Mouse (Mus musculus): Measurements from ENCODE around the gene Slc38a8.

The Slc38a8 gene

GRCm38 (mm10) chr8:119439424-119439823, 62.1 kb downstream of the Slc38a8 start:
- DNase-seq (ENCODE audit: extremely low read depth, low read depth): no peak

DNA sequence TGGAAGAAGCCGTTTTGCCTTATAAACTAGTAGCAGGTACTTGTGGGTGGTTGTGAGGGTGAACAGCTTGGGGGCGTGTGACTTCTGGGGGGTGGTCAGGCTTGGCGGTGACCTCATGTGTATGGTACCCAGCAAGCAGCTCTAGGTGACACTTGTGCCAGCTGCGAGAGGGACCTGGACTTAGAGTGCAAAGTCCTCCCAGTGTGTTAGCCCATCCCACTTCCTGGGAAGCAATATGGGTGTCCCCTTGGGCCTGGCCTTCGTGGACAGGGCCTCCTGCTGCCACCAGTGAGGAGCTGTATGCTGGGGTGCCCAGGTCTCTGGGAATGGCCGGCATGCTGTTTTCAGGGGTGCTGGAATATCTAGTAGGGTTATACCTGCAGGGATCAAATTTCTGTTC, 62.6 kb downstream of the Slc38a8 start:
- DNase-seq (ENCODE audit: extremely low read depth, low read depth): no peak

- DNase-seq (ENCODE audit: extremely low read depth, low read depth): no peak
Measured at GRCm38 (mm10) chr8:119437506-119437905, 64.0 kb downstream of the Slc38a8 start.

DNA sequence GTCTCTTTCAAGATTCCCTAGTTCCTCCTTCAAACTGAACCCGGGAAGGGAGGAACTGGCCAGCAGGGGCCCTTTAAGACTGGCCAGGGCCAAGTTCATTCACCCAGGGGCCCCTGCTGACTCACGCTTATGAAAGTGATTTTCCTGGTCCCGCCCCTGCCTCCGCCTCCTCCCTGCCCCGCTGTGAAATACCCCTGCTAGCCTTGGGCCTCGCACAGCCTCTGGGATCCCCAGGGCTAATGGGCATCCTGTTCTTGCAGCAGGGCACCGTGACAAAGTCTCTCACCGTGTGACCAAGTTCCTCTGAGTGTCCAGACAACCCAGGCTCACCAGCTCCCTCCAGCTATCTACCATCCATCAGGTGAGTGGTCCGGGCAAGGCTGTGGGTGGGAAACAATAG, 64.6 kb downstream of the Slc38a8 start:
- no peak for DNase-seq (ENCODE audit: extremely low read depth, low read depth)

DNA sequence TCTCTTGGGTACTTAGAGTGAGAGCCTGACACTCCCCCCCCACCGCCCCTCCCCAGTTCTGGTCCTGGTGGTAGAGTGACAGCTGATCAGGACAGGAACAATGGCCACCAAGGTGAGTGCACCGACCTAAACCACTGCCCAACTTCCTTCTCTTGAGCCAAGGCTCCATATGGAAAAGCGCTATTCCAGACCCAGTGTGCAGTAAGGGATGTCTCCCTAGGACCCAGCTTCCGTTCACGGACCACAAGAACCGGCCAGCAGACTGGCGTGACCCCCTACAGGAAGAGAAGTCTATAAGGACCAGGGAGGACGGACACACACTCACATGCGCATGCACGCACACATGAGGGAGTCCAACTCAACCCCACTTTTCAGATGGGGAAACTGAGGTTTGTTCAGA, 65.2 kb downstream of the Slc38a8 start:
- DNase-seq (ENCODE audit: extremely low read depth, low read depth): no peak

DNA sequence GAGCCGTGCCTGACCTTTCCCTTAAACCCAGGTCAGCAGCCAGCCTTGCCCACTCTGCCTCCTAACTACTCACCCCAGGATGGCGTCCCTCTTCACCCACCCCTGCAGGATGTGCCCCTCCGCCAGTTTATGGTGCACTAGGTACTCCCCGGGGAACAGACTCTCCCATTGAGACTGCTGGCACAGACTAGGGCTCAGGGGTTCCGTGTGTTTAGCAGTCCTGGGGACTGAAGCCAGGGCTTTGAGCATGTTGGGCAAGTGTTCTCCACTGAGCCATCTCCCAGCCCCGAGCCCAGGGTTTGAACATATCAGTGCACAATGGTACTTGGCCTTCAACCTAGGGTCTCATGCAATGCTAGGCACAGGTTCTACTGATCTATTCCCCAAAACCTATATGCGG, 66.0 kb downstream of the Slc38a8 start:
- no peak for DNase-seq (ENCODE audit: extremely low read depth, low read depth)

GRCm38 (mm10) chr8:119434569-119434968, 66.9 kb downstream of the Slc38a8 start:
- DNase-seq (ENCODE audit: extremely low read depth, low read depth): no peak

GRCm38 (mm10) chr8:119433582-119434174, 67.8 kb downstream of the Slc38a8 start, which contains the start of gene Osgin1:
Gene Osgin1, plus strand, starts transcription at chr8:119434124.
- DNase-seq (ENCODE audit: extremely low read depth, low read depth): no peak

- DNase-seq (ENCODE audit: extremely low read depth, low read depth): no peak
Measured at GRCm38 (mm10) chr8:119432372-119432771, 69.1 kb downstream of the Slc38a8 start.

GRCm38 (mm10) chr8:119430690-119431089, 70.8 kb downstream of the Slc38a8 start:
- no peak for DNase-seq (ENCODE audit: extremely low read depth, low read depth)

- DNase-seq (ENCODE audit: extremely low read depth, low read depth): no peak
Measured at GRCm38 (mm10) chr8:119430250-119430649, 71.2 kb downstream of the Slc38a8 start.

Data from MEL-GATA-1-ER (cell line).